Mouse (Mus musculus): ENCODE data around the gene Egr4.

DNA sequence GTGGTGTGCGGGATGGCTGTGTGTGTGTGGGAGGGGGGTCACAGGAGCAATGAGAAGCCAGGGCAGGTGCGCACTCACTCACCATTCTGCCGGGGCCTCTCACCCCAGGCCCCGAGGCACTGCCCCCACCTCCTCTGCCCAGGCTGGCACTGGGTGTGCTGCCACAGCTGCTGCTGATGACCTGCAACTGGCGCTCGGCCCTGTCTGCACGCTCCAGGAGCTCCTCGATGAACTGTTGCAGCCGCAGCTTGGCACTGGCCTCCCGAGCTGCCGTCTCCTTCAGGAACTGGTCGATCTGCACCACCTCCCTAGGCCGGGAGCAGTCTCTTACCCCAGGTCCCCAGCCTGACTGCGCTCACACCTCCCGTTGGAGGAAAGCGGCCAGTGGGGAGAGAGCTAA lies 32.7 kb downstream of the Egr4 start:
- TF ChIP-seq CTCF (IDR thresholded peaks at IDR 0.05; ENCODE audit: borderline replicate concordance, extremely low read depth, insufficient read depth, insufficient read length) (no peak), POLR2A (IDR thresholded peaks at IDR 0.05; ENCODE audit: borderline replicate concordance, extremely low read depth, insufficient read depth, insufficient read length, poor library complexity, severe bottlenecking) (no peak)

Data from brain, embryonic 14.5 days (tissue).